Mouse (Mus musculus): ENCODE measurements around the gene Mcoln3. TPM values are rescaled to one million over a fixed set of nuclear protein-coding genes. Genes with fewer than 3 reads are reported as not detected.

The Mcoln3 gene
- total RNA-seq, 1 experiment, result 2.5 TPM

DNA sequence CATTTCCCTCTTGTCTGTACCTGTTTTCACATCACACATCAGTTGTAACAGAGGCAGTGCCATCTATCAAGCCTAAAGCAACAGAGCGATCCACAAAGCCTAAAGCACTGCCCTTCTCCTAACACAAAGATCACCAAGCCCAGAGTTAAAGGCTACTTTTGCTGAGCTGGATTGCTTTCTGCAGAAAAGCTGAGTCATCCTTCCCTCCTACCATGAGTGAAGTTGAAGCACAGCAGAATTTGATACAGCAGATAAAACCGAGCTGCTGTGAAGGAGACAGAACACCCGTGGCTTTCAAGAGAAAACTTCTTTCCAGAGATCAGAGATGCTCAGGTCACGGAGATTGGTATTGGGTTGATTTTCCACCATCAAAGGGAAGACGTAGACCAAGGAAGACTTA lies 28.9 kb downstream of the Mcoln3 start:
- no peaks in the 10 kb centered on the region for H3K9me3 ChIP-seq (ENCODE audit: control insufficient read depth, insufficient read depth, low read depth, low read length)
- DNase-seq (ENCODE audit: low read depth, low spot score), result no peak
- peaks cover 0 to 5% of the 10 kb centered on the region in 2 experiments; a peak in 1 of 4 replicates for H3K4me1 ChIP-seq (ENCODE audit: control insufficient read depth in 2 of 2, insufficient read depth in 2 of 2, low read length in 2 of 2, poor library complexity in 1 of 2)
- H3K4me3 ChIP-seq (ENCODE audit: insufficient read depth in 1 of 2, low read depth in 1 of 2, low read length in 2 of 2, poor library complexity in 1 of 2, severe bottlenecking in 1 of 2), result no peak overlapping the region
- no peak overlapping the region for H3K27ac ChIP-seq (ENCODE audit: insufficient read depth, low read depth, low read length, poor library complexity, severe bottlenecking)
- in situ Hi-C loops (cut with MboI; ENCODE audit: low sequenced_read_pairs in 2 of 2, unreplicated experiment in 2 of 2), result no loop called here
- no peak for TF ChIP-seq ZNF384 (IDR thresholded peaks at IDR 0.05; ENCODE audit: low read depth, low read length)
- no peak for TF ChIP-seq CHD2 (IDR thresholded peaks at IDR 0.05; ENCODE audit: low read depth, low read length)
- TF ChIP-seq MAFK (IDR thresholded peaks at IDR 0.05; ENCODE audit: insufficient read depth, low read depth, low read length), result no peak
- TF ChIP-seq ZC3H11A (IDR thresholded peaks at IDR 0.05; ENCODE audit: borderline replicate concordance, low read depth, low read length), result no peak
- TF ChIP-seq HCFC1 (IDR thresholded peaks at IDR 0.05; ENCODE audit: borderline replicate concordance, insufficient read depth, low read length), result no peak
- H3K36me3 ChIP-seq (ENCODE audit: control insufficient read depth, insufficient read depth, low read length, poor library complexity, severe bottlenecking), result no peaks in the 10 kb centered on the region
- no peak overlapping the region for H3K9ac ChIP-seq (ENCODE audit: insufficient read depth, low read depth, low read length, poor library complexity, severe bottlenecking)

DNA sequence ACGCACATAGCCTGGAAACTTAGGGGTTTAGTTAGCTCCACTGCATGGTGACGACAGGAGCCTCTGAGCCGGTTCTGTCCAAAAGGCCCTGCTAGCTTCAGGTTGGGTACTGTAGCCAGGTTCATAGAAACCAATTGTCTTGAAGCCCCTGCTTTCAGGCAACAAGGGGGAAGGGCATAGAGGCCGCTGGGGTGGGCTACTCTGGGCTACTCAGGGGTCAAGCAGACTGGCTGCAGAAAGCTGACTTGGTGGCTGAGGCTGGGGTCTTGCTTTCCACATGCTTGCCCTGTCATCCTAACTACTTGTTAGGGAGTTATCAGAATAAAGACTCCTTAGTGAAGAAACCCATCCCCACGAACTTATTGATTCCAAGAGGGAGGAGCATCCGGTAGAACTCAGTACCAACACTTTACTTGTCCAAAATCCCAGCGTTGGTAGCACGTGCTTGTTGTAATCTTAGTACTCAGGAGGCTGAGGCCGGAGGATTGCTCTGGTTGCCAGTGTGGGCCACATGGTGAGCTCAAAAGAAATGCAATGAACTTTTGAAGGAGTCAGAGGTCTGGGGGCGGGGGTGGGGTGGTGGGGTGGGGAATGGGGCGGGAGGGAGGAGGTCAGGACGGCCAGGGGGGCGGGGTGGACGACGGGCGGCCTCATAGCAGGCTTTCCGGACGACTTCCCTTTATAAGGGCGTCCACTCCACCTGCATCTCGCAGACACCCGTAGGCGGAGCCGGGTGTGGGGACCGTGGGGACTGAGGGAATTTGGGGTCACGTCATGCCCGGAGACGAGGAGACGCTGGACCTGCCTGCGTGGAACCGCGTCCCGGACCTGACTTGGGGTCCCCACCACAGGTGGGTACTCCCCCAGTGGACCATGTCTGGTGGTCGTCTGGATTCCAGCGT lies 32.2 kb downstream of the Mcoln3 start, which contains the start of gene Mcoln2:
Gene Mcoln2, plus strand, starts transcription at position 678 of the 902 bp plus-strand sequence.
- Histone ChIP-seq H3K4me3 (ENCODE audit: insufficient read depth in 1 of 2, low read depth in 1 of 2, low read length in 2 of 2, poor library complexity in 1 of 2, severe bottlenecking in 1 of 2) (peak within 1 kb of the TSS; percentile 39 to 50; a peak in 3 of 4 replicates), H3K9ac (ENCODE audit: insufficient read depth, low read depth, low read length, poor library complexity, severe bottlenecking) (0 out of 2 replicates have a peak within 1 kb of the TSS, but pooled peaks have one; percentile 28), H3K27ac (ENCODE audit: insufficient read depth, low read depth, low read length, poor library complexity, severe bottlenecking) (no peak within 1 kb of the TSS), H3K4me1 (ENCODE audit: control insufficient read depth in 2 of 2, insufficient read depth in 2 of 2, low read length in 2 of 2, poor library complexity in 1 of 2) (peaks cover 0 to 5% of the 10 kb centered on the region in 2 experiments; a peak in 1 of 4 replicates), H3K9me3 (ENCODE audit: control insufficient read depth, insufficient read depth, low read depth, low read length) (no peaks in the 10 kb centered on the region), H3K36me3 (ENCODE audit: control insufficient read depth, insufficient read depth, low read length, poor library complexity, severe bottlenecking) (no peaks in the 10 kb centered on the region)
- in situ Hi-C loops (cut with MboI; ENCODE audit: low sequenced_read_pairs in 2 of 2, unreplicated experiment in 2 of 2), result no loop called here
- DNase-seq (ENCODE audit: low read depth, low spot score), result no peak
- TF ChIP-seq ZNF384 (IDR thresholded peaks at IDR 0.05; ENCODE audit: low read depth, low read length) (no peak), MAFK (IDR thresholded peaks at IDR 0.05; ENCODE audit: insufficient read depth, low read depth, low read length) (no peak), CHD2 (IDR thresholded peaks at IDR 0.05; ENCODE audit: low read depth, low read length) (no peak), HCFC1 (IDR thresholded peaks at IDR 0.05; ENCODE audit: borderline replicate concordance, insufficient read depth, low read length) (no peak), ZC3H11A (IDR thresholded peaks at IDR 0.05; ENCODE audit: borderline replicate concordance, low read depth, low read length) (no peak)

DNA sequence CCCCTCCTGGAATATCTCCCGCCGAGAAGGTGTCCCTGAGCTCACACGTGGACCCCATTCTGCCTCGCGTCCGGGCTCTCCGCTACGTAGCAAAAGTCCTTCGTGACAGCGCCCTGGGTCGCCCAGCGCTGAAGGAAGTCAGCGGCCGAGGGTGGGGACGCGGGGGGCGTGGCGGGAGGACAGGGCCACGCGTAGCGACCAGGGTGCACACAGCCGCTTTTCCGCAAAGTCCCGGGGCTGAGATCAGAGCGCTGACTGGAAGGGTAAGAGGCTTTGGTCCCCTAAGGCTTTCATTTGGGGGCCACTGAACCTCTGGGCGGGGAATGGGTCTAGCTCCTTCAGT lies 32.8 kb downstream of the Mcoln3 start:
- H3K9ac ChIP-seq (ENCODE audit: insufficient read depth, low read depth, low read length, poor library complexity, severe bottlenecking), result 0 out of 2 replicates have a peak overlapping the region, but pooled peaks have one; percentile 28
- in situ Hi-C loops (cut with MboI; ENCODE audit: low sequenced_read_pairs in 2 of 2, unreplicated experiment in 2 of 2), result no loop called here
- TF ChIP-seq HCFC1 (IDR thresholded peaks at IDR 0.05; ENCODE audit: borderline replicate concordance, insufficient read depth, low read length), result no peak
- TF ChIP-seq ZC3H11A (IDR thresholded peaks at IDR 0.05; ENCODE audit: borderline replicate concordance, low read depth, low read length), result no peak
- TF ChIP-seq MAFK (IDR thresholded peaks at IDR 0.05; ENCODE audit: insufficient read depth, low read depth, low read length), result no peak
- TF ChIP-seq CHD2 (IDR thresholded peaks at IDR 0.05; ENCODE audit: low read depth, low read length), result no peak
- TF ChIP-seq ZNF384 (IDR thresholded peaks at IDR 0.05; ENCODE audit: low read depth, low read length), result no peak
- no peak for DNase-seq (ENCODE audit: low read depth, low spot score)
- H3K9me3 ChIP-seq (ENCODE audit: control insufficient read depth, insufficient read depth, low read depth, low read length), result no peaks in the 10 kb centered on the region
- peaks cover 0 to 5% of the 10 kb centered on the region in 2 experiments; a peak in 1 of 4 replicates for H3K4me1 ChIP-seq (ENCODE audit: control insufficient read depth in 2 of 2, insufficient read depth in 2 of 2, low read length in 2 of 2, poor library complexity in 1 of 2)
- peak overlapping the region; percentile 39 to 50; a peak in 3 of 4 replicates for H3K4me3 ChIP-seq (ENCODE audit: insufficient read depth in 1 of 2, low read depth in 1 of 2, low read length in 2 of 2, poor library complexity in 1 of 2, severe bottlenecking in 1 of 2)
- no peaks in the 10 kb centered on the region for H3K36me3 ChIP-seq (ENCODE audit: control insufficient read depth, insufficient read depth, low read length, poor library complexity, severe bottlenecking)
- H3K27ac ChIP-seq (ENCODE audit: insufficient read depth, low read depth, low read length, poor library complexity, severe bottlenecking), result no peak overlapping the region

DNA sequence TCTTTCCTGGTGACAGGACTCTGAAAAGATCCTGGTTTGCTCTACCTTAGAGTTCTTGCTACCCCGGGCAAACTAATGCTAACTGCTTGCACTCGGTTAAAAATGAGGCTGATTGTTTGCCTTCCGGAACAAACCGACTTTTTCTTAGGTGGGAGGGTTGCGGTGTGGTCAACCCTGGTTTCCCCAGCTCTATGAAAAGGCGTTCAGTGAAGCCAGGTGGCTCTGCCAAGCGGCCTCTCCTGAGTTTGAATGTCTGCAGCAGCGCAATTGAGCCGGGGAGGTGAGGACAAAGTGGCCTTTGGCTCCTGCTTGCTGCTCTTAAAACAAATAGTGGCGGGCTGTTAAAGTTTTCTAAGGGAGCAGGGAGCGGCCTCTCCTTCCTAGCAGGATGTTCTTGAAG lies 33.3 kb downstream of the Mcoln3 start:
- DNase-seq (ENCODE audit: low read depth, low spot score), result no peak
- Histone ChIP-seq H3K27ac (ENCODE audit: insufficient read depth, low read depth, low read length, poor library complexity, severe bottlenecking) (no peak overlapping the region), H3K4me1 (ENCODE audit: control insufficient read depth in 2 of 2, insufficient read depth in 2 of 2, low read length in 2 of 2, poor library complexity in 1 of 2) (peaks cover 0 to 5% of the 10 kb centered on the region in 2 experiments; a peak in 1 of 4 replicates), H3K4me3 (ENCODE audit: insufficient read depth in 1 of 2, low read depth in 1 of 2, low read length in 2 of 2, poor library complexity in 1 of 2, severe bottlenecking in 1 of 2) (no peak overlapping the region), H3K9ac (ENCODE audit: insufficient read depth, low read depth, low read length, poor library complexity, severe bottlenecking) (no peak overlapping the region), H3K9me3 (ENCODE audit: control insufficient read depth, insufficient read depth, low read depth, low read length) (no peaks in the 10 kb centered on the region), H3K36me3 (ENCODE audit: control insufficient read depth, insufficient read depth, low read length, poor library complexity, severe bottlenecking) (no peaks in the 10 kb centered on the region)
- in situ Hi-C loops (cut with MboI; ENCODE audit: low sequenced_read_pairs in 2 of 2, unreplicated experiment in 2 of 2), result no loop called here
- TF ChIP-seq ZC3H11A (IDR thresholded peaks at IDR 0.05; ENCODE audit: borderline replicate concordance, low read depth, low read length) (no peak), MAFK (IDR thresholded peaks at IDR 0.05; ENCODE audit: insufficient read depth, low read depth, low read length) (no peak), HCFC1 (IDR thresholded peaks at IDR 0.05; ENCODE audit: borderline replicate concordance, insufficient read depth, low read length) (no peak), ZNF384 (IDR thresholded peaks at IDR 0.05; ENCODE audit: low read depth, low read length) (no peak), CHD2 (IDR thresholded peaks at IDR 0.05; ENCODE audit: low read depth, low read length) (no peak)

All from ES-E14 (cell line).